Mouse (Mus musculus): ENCODE results near the gene Trim26.

GRCm38 (mm10) chr17:36839001-36839400 is 2.1 kb downstream of the Trim26 start:
- TF ChIP-seq POLR2A (IDR thresholded peaks at IDR 0.05; ENCODE audit: borderline replicate concordance, control insufficient read depth, low read depth, low read length): no peak
- no peak for TF ChIP-seq CTCF (IDR thresholded peaks at IDR 0.05; ENCODE audit: control insufficient read depth, insufficient read depth, low read length)
